Mouse (Mus musculus): Measurements from ENCODE around the gene Ccdc175. TPM values are rescaled to one million over a fixed set of nuclear protein-coding genes. Genes with fewer than 3 reads are reported as not detected.
A peak's percentile ranks its signal among the peaks of the same experiment; 100 is the strongest.

Ccdc175 gene
- total RNA-seq (2014; rRNA removed): not detected in 2 replicates
- polyA plus RNA-seq (2015; fragmentation: Nextera tagmentation; extraction: Ambion mirVana): not detected in 2 replicates

DNA sequence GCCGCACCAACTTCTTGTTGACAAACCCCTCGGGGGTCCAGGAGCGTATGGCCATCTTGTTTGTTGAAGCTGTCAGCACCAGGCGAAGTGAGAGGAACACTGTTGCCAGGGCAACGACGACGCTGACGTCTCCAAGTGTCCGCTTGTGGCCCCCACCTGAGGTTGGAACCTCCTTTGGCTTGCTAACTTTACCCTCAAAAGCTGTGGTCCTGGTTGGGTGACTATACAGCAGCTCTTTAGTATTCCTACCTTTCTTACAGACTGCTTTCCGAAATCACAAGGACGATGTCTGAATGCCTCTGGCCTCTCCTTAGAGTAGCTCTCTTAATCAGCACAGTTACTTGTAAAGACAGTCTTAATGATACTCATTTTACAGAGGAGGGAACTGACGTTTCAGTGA, at the start of gene Ccdc175:
Gene Ccdc175, minus strand, starts transcription at position 101 of the 400 bp plus-strand sequence.
- H3K4me2 ChIP-seq (ENCODE audit: low read depth, low read length): no peak within 1 kb of the TSS

DNA sequence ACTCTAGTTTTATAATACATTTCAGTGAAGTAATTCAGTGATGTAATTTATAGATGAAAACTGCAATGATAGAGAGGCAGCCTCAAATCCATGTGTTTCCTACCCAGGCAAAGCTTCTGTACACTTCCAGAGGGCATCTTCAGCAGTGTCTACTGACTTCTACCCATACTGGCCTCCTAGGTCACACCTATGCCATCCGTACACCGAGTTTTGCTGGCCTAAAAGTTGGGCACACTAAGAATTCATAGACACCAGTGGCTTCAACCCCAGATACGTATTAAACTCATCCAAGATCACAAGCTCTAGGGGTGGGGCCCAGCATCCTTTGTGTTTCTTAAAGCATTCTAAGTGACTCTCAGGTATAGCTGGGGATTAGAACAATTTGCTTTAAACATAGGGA, 49.3 kb upstream of the Ccdc175 start:
- no peaks in the 10 kb centered on the region for H3K36me3 ChIP-seq (ENCODE audit: insufficient read depth, low read length)
- TF ChIP-seq CTCF (IDR thresholded peaks at IDR 0.05; ENCODE audit: low read depth): no peak
- H3K9ac ChIP-seq (replicated peaks; ENCODE audit: low read length): peak overlapping the region; percentile 87
- no peak for ATAC-seq
- peaks cover 23% of the 10 kb centered on the region for H3K4me1 ChIP-seq (ENCODE audit: insufficient read depth, low read length)
- no peaks in the 10 kb centered on the region for H3K27me3 ChIP-seq (ENCODE audit: insufficient read depth, low read length)
- peak overlapping the region; percentile 97 for H3K27ac ChIP-seq
- peak overlapping the region; percentile 70 for H3K4me2 ChIP-seq (ENCODE audit: low read depth, low read length)
- H3K9me3 ChIP-seq (ENCODE audit: low read length): no peaks in the 10 kb centered on the region
- WGBS: 40% methylated on average over 3 of the region's 3 CpGs
- H3K4me3 ChIP-seq (ENCODE audit: low read length): peak overlapping the region; percentile 78
- no peak for DNase-seq (ENCODE audit: low spot score)

More for the DNA sequence above, at the start of gene Ccdc175:
- Histone ChIP-seq H3K36me3 (ENCODE audit: insufficient read depth, low read length) (no peaks in the 10 kb centered on the region), H3K4me3 (ENCODE audit: low read length) (no peak within 1 kb of the TSS), H3K27me3 (ENCODE audit: insufficient read depth, low read length) (no peaks in the 10 kb centered on the region), H3K27ac (no peak within 1 kb of the TSS), H3K4me1 (ENCODE audit: insufficient read depth, low read length) (no peaks in the 10 kb centered on the region), H3K9ac (replicated peaks; ENCODE audit: low read length) (no peak within 1 kb of the TSS), H3K9me3 (ENCODE audit: low read length) (no peaks in the 10 kb centered on the region)
- DNase-seq (ENCODE audit: low spot score): no peak
- ATAC-seq: no peak
- WGBS: 74% methylated on average over 12 of the region's 12 CpGs
- no peak for TF ChIP-seq CTCF (IDR thresholded peaks at IDR 0.05; ENCODE audit: low read depth)

DNA sequence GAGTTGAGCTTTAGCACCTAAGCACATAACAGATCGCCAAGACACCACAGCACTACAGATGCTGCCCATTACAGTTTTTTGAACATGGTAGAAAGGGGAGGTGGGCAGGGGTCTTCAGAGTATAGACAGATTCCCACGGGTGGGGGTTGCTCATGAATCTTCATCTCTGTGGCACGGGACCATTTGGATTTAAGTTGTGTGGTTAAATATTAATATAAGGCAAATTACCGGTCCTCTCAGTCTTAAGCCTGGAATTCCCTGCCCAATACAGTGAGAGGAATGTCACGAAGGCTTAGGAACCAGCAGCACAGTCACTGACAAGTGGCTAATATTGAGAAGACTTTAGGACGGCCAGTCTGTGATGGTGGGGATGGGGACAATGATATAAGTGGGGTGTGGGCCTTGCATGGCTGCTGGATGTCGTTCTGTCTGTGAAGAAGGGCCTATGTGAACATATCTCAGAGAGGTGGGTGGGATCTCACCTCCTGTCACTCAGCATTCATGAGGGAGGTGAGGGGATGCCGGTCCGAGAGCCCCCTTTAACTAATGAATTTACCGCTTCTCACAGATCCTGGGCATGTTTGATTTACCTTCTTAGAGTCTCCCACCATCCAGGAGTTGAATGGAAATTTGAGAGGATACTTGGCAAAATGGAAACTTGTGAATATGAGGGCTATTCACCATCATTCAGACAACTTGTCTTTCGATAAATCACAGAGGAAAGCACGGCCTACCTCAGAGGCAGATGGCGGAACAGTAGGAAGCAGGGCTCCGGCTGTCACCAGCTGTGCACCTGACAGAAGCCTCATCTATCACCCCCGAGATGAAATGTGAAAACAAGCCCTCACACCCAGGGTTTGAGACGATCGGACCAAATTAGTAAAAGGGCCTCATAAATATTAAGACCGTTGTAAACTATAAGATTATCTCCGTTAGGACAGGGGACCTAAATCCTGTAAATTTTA, 48.3 kb upstream of the Ccdc175 start:
- peak overlapping the region; percentile 97; the same call in 1 of the 2 replicates for H3K27ac ChIP-seq
- peak; percentile 55 for DNase-seq (ENCODE audit: low spot score)
- 44% methylated on average over 19 of the region's 19 CpGs for WGBS

DNA sequence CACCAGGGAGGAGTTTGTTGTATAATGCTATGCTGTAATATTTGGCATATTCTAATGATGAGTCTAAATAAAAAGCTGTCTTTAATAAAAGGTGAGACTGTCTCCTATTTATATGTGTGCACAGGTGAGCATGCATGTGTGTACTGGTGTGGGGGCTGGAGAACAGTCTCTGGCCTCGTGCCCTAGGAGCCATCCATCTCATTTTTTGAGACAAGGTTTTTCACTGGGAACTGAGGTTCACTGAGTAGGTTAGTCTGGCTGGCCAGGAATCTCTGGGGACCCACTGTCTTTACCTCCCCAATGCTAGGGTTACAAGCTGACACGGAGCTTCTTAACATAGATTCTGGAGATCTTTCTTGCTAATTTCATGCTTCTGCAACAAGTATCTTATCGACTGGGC, 47.3 kb upstream of the Ccdc175 start:
- Histone ChIP-seq H3K9ac (replicated peaks; ENCODE audit: low read length) (peak overlapping the region; percentile 87), H3K4me1 (ENCODE audit: insufficient read depth, low read length) (peaks cover 17% of the 10 kb centered on the region)
- 48% methylated on average over 3 of the region's 3 CpGs for WGBS

More for the DNA sequence above, 48.3 kb upstream of the Ccdc175 start:
- Histone ChIP-seq H3K4me3 (ENCODE audit: low read length) (peak overlapping the region; percentile 78), H3K36me3 (ENCODE audit: insufficient read depth, low read length) (no peaks in the 10 kb centered on the region), H3K4me2 (ENCODE audit: low read depth, low read length) (peak overlapping the region; percentile 70), H3K4me1 (ENCODE audit: insufficient read depth, low read length) (peaks cover 17% of the 10 kb centered on the region), H3K27me3 (ENCODE audit: insufficient read depth, low read length) (no peaks in the 10 kb centered on the region), H3K9me3 (ENCODE audit: low read length) (no peaks in the 10 kb centered on the region), H3K9ac (replicated peaks; ENCODE audit: low read length) (peak overlapping the region; percentile 87; the same call in 1 of the 2 replicates)
- TF ChIP-seq CTCF (IDR thresholded peaks at IDR 0.05; ENCODE audit: low read depth): no peak
- no peak for ATAC-seq

DNA sequence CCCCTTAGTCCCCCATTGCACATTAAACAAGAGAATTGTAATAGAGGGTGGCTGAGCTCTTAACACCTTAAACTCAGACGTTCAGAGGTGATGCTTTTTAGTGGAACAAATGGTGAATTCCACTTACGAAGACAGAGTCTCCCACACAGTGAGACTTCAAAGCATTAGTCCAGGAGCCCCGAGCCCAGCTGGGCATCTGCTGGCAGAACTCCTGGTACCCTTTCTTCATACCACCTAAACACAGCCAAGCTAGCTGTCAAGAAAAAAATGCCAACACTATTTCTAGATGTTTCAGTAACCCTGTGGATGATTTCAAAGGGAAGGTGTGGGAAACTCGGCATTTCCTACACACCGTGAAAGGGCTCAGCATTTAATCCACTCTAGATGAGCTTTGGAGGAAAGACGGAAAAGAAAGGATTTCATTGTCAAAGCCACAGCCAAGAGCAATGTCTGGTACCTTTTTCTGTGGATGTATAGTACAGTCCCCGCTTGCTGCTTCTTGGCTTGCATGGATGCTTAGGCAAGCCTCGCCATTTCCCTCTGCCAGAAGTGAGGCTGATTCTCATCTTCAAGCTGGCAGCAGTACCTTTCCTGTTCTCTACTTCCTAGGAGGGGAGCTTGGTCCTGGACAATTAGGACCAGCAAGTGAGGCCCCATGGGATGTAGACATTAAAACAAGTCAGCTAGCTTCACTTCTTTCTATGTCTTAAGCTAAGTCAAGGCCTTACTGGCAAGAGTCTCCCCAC, 44.8 kb upstream of the Ccdc175 start:
- Histone ChIP-seq H3K4me3 (ENCODE audit: low read length) (no peak overlapping the region), H3K36me3 (ENCODE audit: insufficient read depth, low read length) (no peaks in the 10 kb centered on the region), H3K4me1 (ENCODE audit: insufficient read depth, low read length) (peaks cover 22% of the 10 kb centered on the region), H3K4me2 (ENCODE audit: low read depth, low read length) (peak overlapping the region; percentile 5; the same call in 1 of the 2 replicates), H3K27ac (peak overlapping the region; percentile 29; the same call in 1 of the 2 replicates), H3K9me3 (ENCODE audit: low read length) (no peaks in the 10 kb centered on the region), H3K9ac (replicated peaks; ENCODE audit: low read length) (no peak overlapping the region), H3K27me3 (ENCODE audit: insufficient read depth, low read length) (no peaks in the 10 kb centered on the region)
- TF ChIP-seq CTCF (IDR thresholded peaks at IDR 0.05; ENCODE audit: low read depth): no peak
- no peak for ATAC-seq
- DNase-seq (ENCODE audit: low spot score): no peak
- 34% methylated on average over 8 of the region's 8 CpGs for WGBS

More for the DNA sequence above, 47.3 kb upstream of the Ccdc175 start:
- ATAC-seq (no peak), DNase-seq (ENCODE audit: low spot score) (no peak)
- TF ChIP-seq CTCF (IDR thresholded peaks at IDR 0.05; ENCODE audit: low read depth): no peak
- Histone ChIP-seq H3K36me3 (ENCODE audit: insufficient read depth, low read length) (no peaks in the 10 kb centered on the region), H3K4me2 (ENCODE audit: low read depth, low read length) (peak overlapping the region; percentile 70), H3K9me3 (ENCODE audit: low read length) (no peaks in the 10 kb centered on the region), H3K4me3 (ENCODE audit: low read length) (peak overlapping the region; percentile 78), H3K27ac (0 out of 2 replicates have a peak overlapping the region, but pooled peaks have one; percentile 97), H3K27me3 (ENCODE audit: insufficient read depth, low read length) (no peaks in the 10 kb centered on the region)

DNA sequence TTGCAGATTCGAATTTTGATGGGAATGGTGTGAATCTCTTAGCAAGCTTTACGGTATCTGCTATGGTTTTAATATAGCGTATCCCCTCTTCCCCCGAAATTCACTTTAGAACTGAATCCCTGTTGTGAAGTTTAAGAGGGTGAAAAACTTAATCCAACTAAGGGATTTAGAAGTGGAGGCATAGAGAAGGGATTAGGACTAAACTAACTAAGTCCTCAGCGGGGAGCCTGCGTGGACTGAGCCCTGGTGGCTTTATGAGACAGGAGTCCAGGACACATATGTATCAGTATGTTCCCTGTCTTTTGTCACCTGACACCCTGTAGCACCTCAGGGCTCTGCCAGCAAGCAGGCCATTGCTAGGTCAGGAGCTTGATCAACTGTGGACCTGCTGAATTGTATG, 42.9 kb upstream of the Ccdc175 start:
- no peak for DNase-seq (ENCODE audit: low spot score)
- Histone ChIP-seq H3K4me1 (ENCODE audit: insufficient read depth, low read length) (peaks cover 20% of the 10 kb centered on the region), H3K4me2 (ENCODE audit: low read depth, low read length) (no peak overlapping the region), H3K9ac (replicated peaks; ENCODE audit: low read length) (no peak overlapping the region), H3K27ac (no peak overlapping the region), H3K36me3 (ENCODE audit: insufficient read depth, low read length) (peaks cover 11% of the 10 kb centered on the region; the same call in 1 of the 2 replicates), H3K9me3 (ENCODE audit: low read length) (no peaks in the 10 kb centered on the region), H3K27me3 (ENCODE audit: insufficient read depth, low read length) (no peaks in the 10 kb centered on the region), H3K4me3 (ENCODE audit: low read length) (no peak overlapping the region)
- no peak for ATAC-seq
- TF ChIP-seq CTCF (IDR thresholded peaks at IDR 0.05; ENCODE audit: low read depth): no peak
- 77% methylated on average over 6 of the region's 6 CpGs for WGBS
